Mouse (Mus musculus): Measurements from ENCODE around the gene Ubap2.

- TF ChIP-seq CTCF (IDR thresholded peaks at IDR 0.05; ENCODE audit: low read depth), result no peak
- TF ChIP-seq EP300 (optimal IDR thresholded peaks at IDR 0.05), result no peak
Observed at GRCm38 (mm10) chr4:41192544-41193512, 82.1 kb downstream of the Ubap2 start.
